Mouse (Mus musculus) myocyte (in vitro differentiated cells): Measurements from ENCODE around the gene Pard3b.

Experiments
- CEBPB ChIP-seq: IDR thresholded peaks from 2 replicates; pipeline ENCODE4 v1.6.1; 2011; ENCODE audit warnings: mild to moderate bottlenecking, moderate library complexity; ENCODE audit not compliant: poor library complexity, insufficient read depth, severe bottlenecking
- E2F4 ChIP-seq: IDR thresholded peaks from one replicate; pipeline ENCODE4 v1.6.1; 2011; ENCODE audit warnings: mild to moderate bottlenecking, control low read depth, moderate library complexity; ENCODE audit not compliant: insufficient read depth
- POLR2A ChIP-seq: IDR thresholded peaks from one replicate; pipeline ENCODE4 v1.6.1; 2011; ENCODE audit warnings: low read depth, mild to moderate bottlenecking, control low read depth, moderate library complexity; ENCODE audit not compliant: insufficient read length
- USF1 ChIP-seq: IDR thresholded peaks from one replicate; pipeline ENCODE4 v1.6.1; 2011; ENCODE audit warnings: low read depth, mild to moderate bottlenecking, control low read depth, moderate library complexity

DNA sequence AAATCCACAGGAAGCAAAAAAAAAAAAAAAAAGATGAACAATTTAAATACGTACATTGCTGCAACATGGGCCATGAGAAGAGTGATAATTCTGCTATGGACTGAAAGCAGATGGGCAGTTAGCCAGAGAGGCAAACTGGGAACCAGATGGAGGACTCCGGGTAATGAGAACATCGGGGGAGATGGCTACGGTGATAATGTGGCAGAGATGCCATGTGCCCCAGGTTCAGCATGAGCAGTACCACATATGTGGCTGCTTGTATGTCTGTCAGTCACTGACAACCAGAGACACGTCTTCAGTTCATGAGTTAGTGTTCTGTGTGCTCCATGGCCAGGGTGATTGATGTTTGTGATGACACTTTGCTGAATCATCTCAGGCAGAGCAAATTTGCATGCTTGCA is 157.7 kb downstream of the Pard3b start:
- no peak for TF ChIP-seq E2F4
- no peak for TF ChIP-seq CEBPB
- no peak for TF ChIP-seq USF1
- no peak for TF ChIP-seq POLR2A
